19 mouse cellular contexts compared by ENCODE assay signal in the genomic region with DNA sequence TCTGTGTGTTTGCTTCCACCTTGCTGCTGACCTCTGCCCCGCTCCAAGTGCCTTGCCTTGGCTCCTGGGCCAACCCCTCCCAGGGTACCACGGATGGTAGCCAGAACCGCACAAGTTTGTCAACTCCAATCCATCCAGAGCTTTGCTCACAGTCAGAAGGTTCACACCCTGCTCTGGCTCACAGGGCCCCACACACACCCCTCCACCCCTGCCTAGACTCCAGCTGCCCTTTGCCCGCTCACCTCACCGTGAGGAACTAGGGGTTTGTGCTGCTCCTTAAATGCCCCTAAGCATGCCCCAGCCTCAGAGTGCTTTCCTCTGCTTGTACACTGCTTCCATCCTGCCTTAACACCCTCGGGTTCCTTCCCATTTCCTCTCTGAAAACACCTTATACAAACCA.
DNase-seq lines count a peak whose midpoint lies in the region; ATAC-seq and TF ChIP-seq lines count a peak whose summit lies in the region.
"Had no signal": no experiment of that assay in that cellular context is flagged by ENCODE, and none has a peak within 500 bp of the region (broad histone marks: within the 10 kb centered on the region; RNA-seq: fewer than 3 reads in every experiment).

No protein-coding gene starts in this region.

- peaks cover 52% of the 10 kb centered on the region for H3K27me3 ChIP-seq in forebrain, embryonic 10.5 days (ENCODE audit: poor library complexity, severe bottlenecking)
- H3K27me3 ChIP-seq in forebrain, embryonic 13.5 days: peaks cover 15% of the 10 kb centered on the region
- H3K27me3 ChIP-seq in intestine, embryonic 15.5 days (replicated peaks): no peaks in the 10 kb centered on the region
- no peaks in the 10 kb centered on the region; the same call in 1 of the 2 replicates for H3K27me3 ChIP-seq in intestine, embryonic 16.5 days (replicated peaks; ENCODE audit: control insufficient read depth, insufficient read depth, low read length)
- H3K27me3 ChIP-seq in midbrain, postnatal 0 days (ENCODE audit: insufficient read depth, low read length): 0 out of 2 replicates have a peak, but pooled peaks cover 8% of the 10 kb centered on the region
- H3K27me3 ChIP-seq: forebrain, embryonic 15.5 days had no signal

- 0 out of 2 replicates have a peak overlapping the region, but pooled peaks have one; percentile 31 for H3K27ac ChIP-seq in forebrain, embryonic 10.5 days
- no peak overlapping the region for H3K27ac ChIP-seq in forebrain, embryonic 13.5 days
- H3K27ac ChIP-seq in intestine, embryonic 15.5 days: no peak overlapping the region
- H3K27ac ChIP-seq in intestine, embryonic 16.5 days (ENCODE audit: low read length): no peak overlapping the region
- no peak overlapping the region for H3K27ac ChIP-seq in midbrain, postnatal 0 days (ENCODE audit: low read depth, low read length)
- H3K27ac ChIP-seq: embryonic facial prominence, embryonic 13.5 days; forebrain, embryonic 12.5 days; forebrain, embryonic 15.5 days had no signal

- no peak overlapping the region for H3K4me3 ChIP-seq in forebrain, embryonic 10.5 days
- no peak overlapping the region for H3K4me3 ChIP-seq in forebrain, embryonic 13.5 days
- H3K4me3 ChIP-seq in intestine, embryonic 15.5 days (replicated peaks): no peak overlapping the region
- no peak overlapping the region for H3K4me3 ChIP-seq in intestine, embryonic 16.5 days (ENCODE audit: low read length)
- no peak overlapping the region for H3K4me3 ChIP-seq in midbrain, postnatal 0 days (ENCODE audit: low read depth, low read length)
- H3K4me3 ChIP-seq: embryonic facial prominence, embryonic 13.5 days; forebrain, embryonic 12.5 days; forebrain, embryonic 15.5 days had no signal

- H3K9ac ChIP-seq in forebrain, embryonic 13.5 days: no peak overlapping the region
- H3K9ac ChIP-seq in intestine, embryonic 15.5 days: no peak overlapping the region
- H3K9ac ChIP-seq in intestine, embryonic 16.5 days (ENCODE audit: low read depth, low read length): no peak overlapping the region
- H3K9ac ChIP-seq in midbrain, postnatal 0 days (replicated peaks; ENCODE audit: low read length, poor library complexity, severe bottlenecking): no peak overlapping the region
- H3K9ac ChIP-seq: embryonic facial prominence, embryonic 13.5 days; forebrain, embryonic 12.5 days; forebrain, embryonic 15.5 days; forebrain, postnatal 0 days had no signal

- H3K36me3 ChIP-seq in forebrain, embryonic 10.5 days (replicated peaks): no peaks in the 10 kb centered on the region
- no peaks in the 10 kb centered on the region for H3K36me3 ChIP-seq in forebrain, embryonic 13.5 days (ENCODE audit: poor library complexity, severe bottlenecking)
- no peaks in the 10 kb centered on the region for H3K36me3 ChIP-seq in intestine, embryonic 15.5 days
- no peaks in the 10 kb centered on the region; the same call in 1 of the 2 replicates for H3K36me3 ChIP-seq in intestine, embryonic 16.5 days (ENCODE audit: control insufficient read depth, insufficient read depth, low read length)
- H3K36me3 ChIP-seq in midbrain, postnatal 0 days (ENCODE audit: insufficient read depth, low read length): no peaks in the 10 kb centered on the region
- H3K36me3 ChIP-seq: embryonic facial prominence, embryonic 13.5 days; forebrain, embryonic 12.5 days; forebrain, embryonic 15.5 days had no signal

- no peak for ATAC-seq in forebrain, embryonic 13.5 days
- peak; percentile 72 for ATAC-seq in intestine, embryonic 15.5 days
- ATAC-seq in intestine, embryonic 16.5 days: peak; percentile 74
- ATAC-seq in midbrain, postnatal 0 days (ENCODE audit: low FRiP score): no peak
- ATAC-seq: forebrain, embryonic 15.5 days; forebrain, postnatal 0 days had no signal

- H3K4me2 ChIP-seq in forebrain, embryonic 13.5 days: no peak overlapping the region
- H3K4me2 ChIP-seq in intestine, embryonic 15.5 days (replicated peaks): no peak overlapping the region
- no peak overlapping the region for H3K4me2 ChIP-seq in intestine, embryonic 16.5 days (ENCODE audit: low read depth, low read length)
- no peak overlapping the region for H3K4me2 ChIP-seq in midbrain, postnatal 0 days (ENCODE audit: low read depth, low read length, poor library complexity, severe bottlenecking)
- H3K4me2 ChIP-seq: embryonic facial prominence, embryonic 13.5 days; forebrain, embryonic 12.5 days; forebrain, embryonic 15.5 days had no signal

- no peak for DNase-seq in forebrain, embryonic 10.5 days (ENCODE audit: extremely low spot score, low spot score)
- DNase-seq in midbrain, postnatal 0 days (ENCODE audit: low spot score): no peak
- DNase-seq in lung, postnatal 14 days: no peak
- DNase-seq: adrenal gland, adult 2 months; adrenal gland, postnatal 10 days; adrenal gland, postnatal 25 days; cerebellum, adult 11 months; cerebellum, adult 18-20 months; cerebellum, adult 8-10 months; cerebellum, adult 9-11 months; cerebellum, postnatal 14 days; cerebellum, postnatal 36 days; forebrain, postnatal 0 days had no signal

- 76% methylated on average over 6 of the region's 6 CpGs for WGBS in forebrain, embryonic 10.5 days
- WGBS in forebrain, embryonic 13.5 days: 76% methylated on average over 6 of the region's 6 CpGs
- 57% methylated on average over 6 of the region's 6 CpGs for WGBS in intestine, embryonic 15.5 days
- 58% methylated on average over 6 of the region's 6 CpGs for WGBS in intestine, embryonic 16.5 days
- 88% methylated on average over 6 of the region's 6 CpGs for WGBS in midbrain, postnatal 0 days

- peaks cover 10% of the 10 kb centered on the region for H3K4me1 ChIP-seq in forebrain, embryonic 10.5 days
- H3K4me1 ChIP-seq in forebrain, embryonic 13.5 days: no peaks in the 10 kb centered on the region
- H3K4me1 ChIP-seq in intestine, embryonic 15.5 days (replicated peaks): no peaks in the 10 kb centered on the region
- no peaks in the 10 kb centered on the region; the same call in 1 of the 2 replicates for H3K4me1 ChIP-seq in intestine, embryonic 16.5 days (ENCODE audit: control insufficient read depth, insufficient read depth, low read length)
- no peaks in the 10 kb centered on the region for H3K4me1 ChIP-seq in midbrain, postnatal 0 days (ENCODE audit: insufficient read depth, low read length)
- H3K4me1 ChIP-seq: embryonic facial prominence, embryonic 13.5 days; forebrain, embryonic 15.5 days had no signal

- peaks cover 11% of the 10 kb centered on the region for H3K9me3 ChIP-seq in forebrain, embryonic 10.5 days
- H3K9me3 ChIP-seq in forebrain, embryonic 13.5 days (replicated peaks): peaks cover 8% of the 10 kb centered on the region; the same call in 1 of the 2 replicates
- no peaks in the 10 kb centered on the region for H3K9me3 ChIP-seq in intestine, embryonic 15.5 days
- H3K9me3 ChIP-seq in intestine, embryonic 16.5 days (ENCODE audit: control insufficient read depth, low read length): peaks cover 9% of the 10 kb centered on the region; the same call in 1 of the 2 replicates
- no peaks in the 10 kb centered on the region for H3K9me3 ChIP-seq in midbrain, postnatal 0 days (ENCODE audit: low read length)
- H3K9me3 ChIP-seq: embryonic facial prominence, embryonic 13.5 days; forebrain, embryonic 15.5 days had no signal

- no peak for TF ChIP-seq CTCF in midbrain, postnatal 0 days (IDR thresholded peaks at IDR 0.05)

Comparison
In these comparisons a context has a peak if more than half of its experiments do, and no peak if none do; other contexts are left out.
1. ATAC-seq: peak in intestine, embryonic 15.5 days (single experiment) and intestine, embryonic 16.5 days (single experiment); none in forebrain, embryonic 13.5 days (single experiment) and midbrain, postnatal 0 days (single experiment).